Mouse (Mus musculus): ENCODE measurements around the gene Tceal8. TPM values are rescaled to one million over a fixed set of nuclear protein-coding genes. Genes with fewer than 3 reads are reported as not detected.

The Tceal8 gene
- polyA plus RNA-seq, 1 experiment from 2014 or later = 230 TPM

DNA sequence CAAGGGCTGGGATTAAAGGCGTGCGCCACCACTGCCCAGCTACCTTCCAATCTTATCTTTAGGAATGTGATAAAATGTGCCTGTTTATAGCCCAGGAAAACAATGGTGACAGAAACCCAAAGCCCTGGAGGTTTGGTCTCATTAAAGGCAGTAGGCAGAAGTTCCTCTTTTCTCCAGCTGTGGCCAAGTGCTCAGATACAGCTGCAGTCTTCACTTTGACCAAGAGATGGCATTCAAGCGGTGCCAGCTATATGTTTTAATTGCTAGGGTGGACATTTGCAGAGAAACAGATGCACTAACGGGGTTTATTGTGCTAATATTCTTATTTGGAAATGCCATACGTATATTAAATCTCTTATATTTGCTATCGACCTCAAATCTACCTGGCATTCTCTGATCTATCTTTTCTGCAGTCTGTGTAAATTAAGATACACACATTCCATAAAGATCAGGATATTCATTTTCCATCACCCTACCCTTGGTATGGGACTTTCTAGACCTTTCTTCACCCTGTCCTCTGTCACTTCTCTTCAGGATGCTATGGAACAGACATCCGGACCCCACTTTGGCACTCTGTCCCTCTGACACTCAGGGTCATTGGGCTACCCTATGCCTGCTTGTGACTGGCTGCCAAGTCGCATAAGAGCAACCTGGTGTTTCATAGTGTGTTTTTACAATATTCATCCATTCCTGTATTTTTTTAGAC, 45.0 kb downstream of the Tceal8 start:
- Histone ChIP-seq H3K36me3 (no peaks in the 10 kb centered on the region), H3K4me3 (no peak overlapping the region), H3K27me3 (replicated peaks) (no peaks in the 10 kb centered on the region), H3K9ac (no peak overlapping the region), H3K4me2 (no peak overlapping the region), H3K27ac (replicated peaks) (no peak overlapping the region), H3K4me1 (no peaks in the 10 kb centered on the region), H3K9me3 (no peaks in the 10 kb centered on the region)
- 36% methylated on average over 8 of the region's 8 CpGs for WGBS
- no peak for ATAC-seq (ENCODE audit: extremely low read depth, insufficient number of reproducible peaks, low FRiP score, low TSS enrichment)

Small RNA genes lying within 50 kb of the gene (microRNA-seq; reads per million reads assigned to microRNA genes)
- not detected for gene Mir6383

Other genes starting within 250 kb of the Tceal8 start
- gene Arxes2, start 178.5 kb downstream of the Tceal8 start, polyA plus RNA-seq (2015; fragmentation: Nextera tagmentation; extraction: Ambion mirVana) = 69.2 and 80.4 TPM in 2 replicates
- 29.2 and 29.5 TPM in 2 replicates for gene Arxes1, start 139.0 kb downstream of the Tceal8 start, polyA plus RNA-seq (2015; fragmentation: Nextera tagmentation; extraction: Ambion mirVana)
- gene Bex2, start 104.1 kb downstream of the Tceal8 start, polyA plus RNA-seq (2015; fragmentation: Nextera tagmentation; extraction: Ambion mirVana) = 34.0 and 40.3 TPM in 2 replicates
- gene Nxf3, start 87.1 kb downstream of the Tceal8 start, polyA plus RNA-seq (2015; fragmentation: Nextera tagmentation; extraction: Ambion mirVana) = 0.34 and 0.62 TPM in 2 replicates
- 195 and 204 TPM in 2 replicates for gene Bex4, start 33.3 kb downstream of the Tceal8 start, polyA plus RNA-seq (2015; fragmentation: Nextera tagmentation; extraction: Ambion mirVana)
- gene Tceal5, start 31.5 kb upstream of the Tceal8 start, polyA plus RNA-seq (2015; fragmentation: Nextera tagmentation; extraction: Ambion mirVana) = 15.2 and 16.5 TPM in 2 replicates
- gene Tceal7, start 42.4 kb upstream of the Tceal8 start, polyA plus RNA-seq (2015; fragmentation: Nextera tagmentation; extraction: Ambion mirVana) = 12.3 and 15.1 TPM in 2 replicates
- 226 and 272 TPM in 2 replicates for gene Bex1, start 43.2 kb upstream of the Tceal8 start, polyA plus RNA-seq (2015; fragmentation: Nextera tagmentation; extraction: Ambion mirVana)
- 448 and 526 TPM in 2 replicates for gene Tceal9, start 72.7 kb upstream of the Tceal8 start, polyA plus RNA-seq (2015; fragmentation: Nextera tagmentation; extraction: Ambion mirVana)
- 517 and 589 TPM in 2 replicates for gene Bex3, start 97.9 kb upstream of the Tceal8 start, polyA plus RNA-seq (2015; fragmentation: Nextera tagmentation; extraction: Ambion mirVana)